Mouse (Mus musculus) hindbrain, embryonic 14.5 days (tissue): Measurements from ENCODE around the gene Uevld. TPM values are rescaled to one million over a fixed set of nuclear protein-coding genes. Genes with fewer than 3 reads are reported as not detected.
"Not testable (repeated sequence)": the region's sequence is repeated elsewhere in the genome, so short reads cannot be mapped to it uniquely, and the experiment has no call there.

ENCODE experiments used
- ATAC-seq: fragments of 200-750 bp; cut with Nextera tagmentation; 2 replicates; pipeline ENCODE4 v1.8.0; 2017; ENCODE audit warnings: moderate number of reproducible peaks, mild to moderate bottlenecking, moderate TSS enrichment, moderate library complexity; ENCODE audit not compliant: low FRiP score
- DNase-seq: peaks from one replicate; pipeline ENCODE4 v3.0.0-alpha.2; 2015; ENCODE audit warnings: low spot score
- H3K27ac ChIP-seq: fragments of 300-500 bp; sonication (generic); 2 replicates; pipeline ENCODE4 v1.5.1; 2014; ENCODE audit warnings: mild to moderate bottlenecking, moderate library complexity
- H3K27me3 ChIP-seq: fragments of 300-500 bp; sonication (generic); 2 replicates; pipeline ENCODE4 v1.6.1; 2014; ENCODE audit warnings: mild to moderate bottlenecking, low read length, mixed read lengths; ENCODE audit not compliant: control insufficient read depth, insufficient read depth
- H3K36me3 ChIP-seq: fragments of 300-500 bp; sonication (generic); replicated peaks from 2 replicates; pipeline ENCODE4 v1.6.1; 2014; ENCODE audit not compliant: control insufficient read depth, insufficient read depth
- H3K4me1 ChIP-seq: fragments of 300-500 bp; sonication (generic); replicated peaks from 2 replicates; pipeline ENCODE4 v1.6.1; 2014; ENCODE audit warnings: antibody characterized with exemption, low read length, mixed read lengths; ENCODE audit not compliant: control insufficient read depth, insufficient read depth
- H3K4me2 ChIP-seq: fragments of 300-500 bp; sonication (generic); replicated peaks from 2 replicates; pipeline ENCODE4 v1.6.1; 2014; ENCODE audit warnings: mild to moderate bottlenecking, moderate library complexity
- H3K4me3 ChIP-seq: fragments of 300-500 bp; sonication (generic); replicated peaks from 2 replicates; pipeline ENCODE4 v1.5.1; 2014; ENCODE audit warnings: mild to moderate bottlenecking, low read length
- H3K9ac ChIP-seq: fragments of 300-500 bp; sonication (generic); 2 replicates; pipeline ENCODE4 v1.6.1; 2014
- H3K9me3 ChIP-seq: fragments of 300-500 bp; sonication (generic); 2 replicates; pipeline ENCODE4 v1.6.1; 2016; ENCODE audit warnings: low read length; ENCODE audit not compliant: control insufficient read depth
- WGBS: fragments of 180-500 bp; shearing (Covaris S2); extraction: QIAGEN DNeasy Blood & Tissue Kit; methylation state at CpG from one replicate; pipeline ENCODE4 v1.1.7; 2014; 5-methylcytosine and 5-hydroxymethylcytosine counted together
- polyA plus RNA-seq: library from polyadenylated mRNA; unstranded; fragments of >200 nt; fragmentation: Nextera tagmentation; extraction: Ambion mirVana; gene quantifications from 2 replicates; pipeline ENCODE4 v1.2.1, GENCODE M21; 2014

Uevld gene
- polyA plus RNA-seq, 1 experiment from 2014 or later: 5.3 TPM

GRCm38 (mm10) chr7:46998942-46999341 is 40.6 kb upstream of the Uevld start:
- Histone ChIP-seq H3K9ac (no peak overlapping the region), H3K4me2 (no peak overlapping the region), H3K4me3 (no peak overlapping the region), H3K4me1 (peaks cover 25% of the 10 kb centered on the region; the same call in 1 of the 2 replicates), H3K36me3 (peaks cover 49% of the 10 kb centered on the region), H3K27me3 (no peaks in the 10 kb centered on the region), H3K27ac (no peak overlapping the region), H3K9me3 (no peaks in the 10 kb centered on the region)
- ATAC-seq (no peak), DNase-seq (no peak)
- WGBS: 93% methylated on average over 2 of the region's 2 CpGs

GRCm38 (mm10) chr7:46997644-46998395 is 39.5 kb upstream of the Uevld start:
- Histone ChIP-seq H3K4me1 (peaks cover 19% of the 10 kb centered on the region; the same call in 1 of the 2 replicates), H3K36me3 (peaks cover 60% of the 10 kb centered on the region), H3K27ac (no peak overlapping the region), H3K4me2 (no peak overlapping the region), H3K27me3 (no peaks in the 10 kb centered on the region), H3K9me3 (no peaks in the 10 kb centered on the region), H3K4me3 (no peak overlapping the region), H3K9ac (no peak overlapping the region)
- ATAC-seq: no peak
- DNase-seq: no peak
- WGBS: 87% methylated on average over 21 of the region's 21 CpGs

GRCm38 (mm10) chr7:46997008-46997407 is 38.7 kb upstream of the Uevld start:
- Histone ChIP-seq H3K27me3 (no peaks in the 10 kb centered on the region), H3K4me3 (no peak overlapping the region), H3K27ac (no peak overlapping the region), H3K4me1 (peaks cover 11% of the 10 kb centered on the region; the same call in 1 of the 2 replicates), H3K9ac (no peak overlapping the region), H3K4me2 (no peak overlapping the region), H3K9me3 (no peaks in the 10 kb centered on the region), H3K36me3 (peaks cover 65% of the 10 kb centered on the region)
- 94% methylated on average over 4 of the region's 4 CpGs for WGBS
- ATAC-seq (no peak), DNase-seq (no peak)

GRCm38 (mm10) chr7:46995558-46995957 is 37.2 kb upstream of the Uevld start:
- DNase-seq (no peak), ATAC-seq (no peak)
- H3K27me3 ChIP-seq: no peaks in the 10 kb centered on the region
- H3K27ac ChIP-seq: no peak overlapping the region
- H3K9me3 ChIP-seq: no peaks in the 10 kb centered on the region
- no peak overlapping the region for H3K4me3 ChIP-seq
- H3K4me2 ChIP-seq: no peak overlapping the region
- no peak overlapping the region for H3K9ac ChIP-seq
- WGBS: 98% methylated on average over 3 of the region's 3 CpGs
- H3K4me1 ChIP-seq: no peaks in the 10 kb centered on the region
- peaks cover 73% of the 10 kb centered on the region for H3K36me3 ChIP-seq

DNA sequence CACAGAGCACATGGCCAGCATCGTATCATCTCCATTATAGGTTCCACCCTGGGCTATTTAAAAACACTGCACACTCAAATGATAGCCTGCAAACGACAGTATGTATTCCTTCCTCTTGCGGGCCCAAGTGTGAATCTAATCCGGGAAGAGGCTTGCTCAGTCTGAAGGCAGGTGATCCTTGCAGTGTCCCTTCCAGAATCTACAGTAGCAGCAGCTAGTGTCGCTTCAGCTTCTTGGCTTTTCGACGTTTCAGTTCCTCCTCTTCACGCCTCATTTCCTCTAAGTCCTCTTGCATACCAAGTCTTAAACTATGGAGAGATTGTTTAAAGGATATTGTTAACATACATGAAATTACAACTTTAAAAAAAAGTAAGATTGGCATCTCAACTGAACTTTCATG is 34.8 kb upstream of the Uevld start:
- H3K4me2 ChIP-seq: no peak overlapping the region
- no peak for ATAC-seq
- no peaks in the 10 kb centered on the region for H3K9me3 ChIP-seq
- peaks cover 68% of the 10 kb centered on the region for H3K36me3 ChIP-seq
- no peaks in the 10 kb centered on the region for H3K4me1 ChIP-seq
- no peak overlapping the region for H3K9ac ChIP-seq
- no peak overlapping the region for H3K27ac ChIP-seq
- WGBS: 77% methylated on average over 8 of the region's 8 CpGs
- no peak overlapping the region for H3K4me3 ChIP-seq
- DNase-seq: no peak
- H3K27me3 ChIP-seq: no peaks in the 10 kb centered on the region

DNA sequence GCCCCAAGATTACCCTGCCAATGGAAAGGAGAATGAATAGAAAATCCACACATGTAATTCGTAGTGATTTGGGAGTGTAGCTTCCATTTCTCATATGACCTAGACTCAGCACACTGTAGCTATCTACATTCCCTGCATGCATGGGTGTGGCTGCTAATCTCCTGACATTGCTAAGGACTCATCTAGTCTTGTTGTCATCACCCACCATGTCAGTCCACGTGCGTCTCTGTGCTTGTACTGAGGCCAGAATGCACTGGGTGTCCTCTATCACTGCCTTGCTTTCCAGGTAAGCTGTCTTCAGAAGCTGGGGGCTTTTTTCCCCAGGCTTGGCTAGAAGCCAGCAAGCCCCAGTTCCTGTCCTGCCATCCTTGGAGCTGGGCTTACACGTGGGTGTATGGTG is 31.1 kb upstream of the Uevld start:
- H3K4me1 ChIP-seq, DNase-seq, H3K4me2 ChIP-seq, H3K9ac ChIP-seq, H3K4me3 ChIP-seq, H3K9me3 ChIP-seq, H3K27ac ChIP-seq, ATAC-seq, H3K27me3 ChIP-seq: not testable (repeated sequence)
- H3K36me3 ChIP-seq: peaks cover 35% of the 10 kb centered on the region
- WGBS: 88% methylated on average over 4 of the region's 4 CpGs

- Histone ChIP-seq H3K9ac (no peak overlapping the region), H3K27ac (no peak overlapping the region), H3K4me2 (no peak overlapping the region), H3K4me3 (no peak overlapping the region), H3K27me3 (no peaks in the 10 kb centered on the region), H3K4me1 (no peaks in the 10 kb centered on the region), H3K9me3 (no peaks in the 10 kb centered on the region), H3K36me3 (peaks cover 15% of the 10 kb centered on the region)
- DNase-seq: no peak
- WGBS: 50% methylated on average over 2 of the region's 2 CpGs
- ATAC-seq: no peak
Measured at GRCm38 (mm10) chr7:46987073-46987472, 28.7 kb upstream of the Uevld start.

DNA sequence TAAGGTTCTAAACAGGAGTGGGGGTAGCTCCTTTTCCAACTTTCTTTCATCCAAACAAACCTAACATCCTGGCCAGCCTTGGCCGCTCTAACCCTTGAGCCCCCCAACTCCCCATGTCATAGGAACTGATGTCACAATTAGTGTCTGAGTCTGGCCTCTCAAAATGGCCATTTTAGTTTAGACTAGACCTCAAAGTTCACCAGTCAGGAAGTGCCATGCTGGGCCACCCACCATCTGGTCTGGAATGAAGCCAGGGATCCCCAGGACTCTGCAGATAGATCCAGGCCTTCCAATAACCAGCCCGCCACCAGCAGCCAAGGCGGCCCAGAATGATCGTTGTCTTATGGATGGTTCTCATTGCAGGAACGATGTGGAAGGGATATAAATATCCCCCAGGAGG is 28.3 kb upstream of the Uevld start:
- H3K4me3 ChIP-seq: no peak overlapping the region
- no peak overlapping the region for H3K9ac ChIP-seq
- H3K9me3 ChIP-seq: no peaks in the 10 kb centered on the region
- no peak overlapping the region for H3K4me2 ChIP-seq
- H3K36me3 ChIP-seq: peaks cover 11% of the 10 kb centered on the region
- no peak overlapping the region for H3K27ac ChIP-seq
- WGBS: 58% methylated on average over 5 of the region's 5 CpGs
- no peaks in the 10 kb centered on the region for H3K27me3 ChIP-seq
- no peak for ATAC-seq
- no peaks in the 10 kb centered on the region for H3K4me1 ChIP-seq
- peak; percentile 43 for DNase-seq

GRCm38 (mm10) chr7:46985718-46986505 is 27.6 kb upstream of the Uevld start:
- 67% methylated on average over 8 of the region's 8 CpGs for WGBS
- H3K9me3 ChIP-seq: no peaks in the 10 kb centered on the region
- no peak overlapping the region for H3K4me2 ChIP-seq
- H3K4me1 ChIP-seq: no peaks in the 10 kb centered on the region
- no peak overlapping the region; the same call in 1 of the 2 replicates for H3K27ac ChIP-seq
- H3K4me3 ChIP-seq: no peak overlapping the region
- H3K9ac ChIP-seq: no peak overlapping the region
- no peaks in the 10 kb centered on the region for H3K27me3 ChIP-seq
- no peak for ATAC-seq
- peaks cover 6% of the 10 kb centered on the region; the same call in 1 of the 2 replicates for H3K36me3 ChIP-seq
- no peak for DNase-seq
